Mouse (Mus musculus): ENCODE data around the gene Lyve1.

GRCm38 (mm10) chr7:110848371-110848770 lies 14.7 kb downstream of the Lyve1 start:
- TF ChIP-seq CTCF (conservative IDR thresholded peaks at IDR 0.05; ENCODE audit: low read length) = no peak
- TF ChIP-seq NANOG (IDR thresholded peaks at IDR 0.05; ENCODE audit: borderline replicate concordance, low read length) = no peak
- TF ChIP-seq POU5F1 (IDR thresholded peaks at IDR 0.05; ENCODE audit: borderline replicate concordance, low read length) = no peak
